ENCODE assay signal across 8 mouse cellular contexts in the genomic region with DNA sequence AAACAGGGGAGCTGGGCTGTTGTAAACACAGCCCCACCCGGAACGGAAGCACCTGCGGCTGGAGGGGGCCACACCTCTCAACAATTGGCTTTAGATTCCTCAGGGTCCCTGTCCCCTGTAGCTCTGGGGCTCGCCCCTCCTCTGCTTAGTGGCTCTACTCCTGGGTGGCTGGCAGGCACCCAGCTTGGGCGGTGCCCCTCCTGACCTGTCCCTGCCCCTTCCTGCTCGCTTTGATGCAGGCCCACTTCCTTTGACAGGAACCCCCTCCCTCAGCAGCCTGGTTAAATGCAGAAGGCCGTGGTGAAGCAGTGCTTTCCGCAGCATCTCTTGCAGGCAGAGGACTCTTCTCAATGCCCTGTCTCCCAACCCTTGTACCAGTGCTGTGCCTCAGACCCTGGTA. TPM values are rescaled to one million over a fixed set of nuclear protein-coding genes. Genes with fewer than 3 reads are reported as not detected.
A peak's percentile ranks its signal among the peaks of the same experiment; 100 is the strongest.
DNase-seq lines count a peak whose midpoint lies in the region; ATAC-seq and TF ChIP-seq lines count a peak whose summit lies in the region.

No protein-coding gene starts in this region.

- peaks cover 36% of the 10 kb centered on the region for H3K4me1 ChIP-seq in lung, embryonic 16.5 days (replicated peaks; ENCODE audit: control insufficient read depth, insufficient read depth, low read length)
- 0 out of 2 replicates have a peak, but pooled peaks cover 3% of the 10 kb centered on the region for H3K4me1 ChIP-seq in stomach, postnatal 0 days (replicated peaks; ENCODE audit: control insufficient read depth, insufficient read depth)

- no peaks in the 10 kb centered on the region for H3K27me3 ChIP-seq in lung, embryonic 16.5 days (ENCODE audit: control insufficient read depth, insufficient read depth, low read depth, low read length)
- no peaks in the 10 kb centered on the region for H3K27me3 ChIP-seq in stomach, postnatal 0 days (ENCODE audit: control insufficient read depth, insufficient read depth, low read length)

- no peaks in the 10 kb centered on the region for H3K9me3 ChIP-seq in lung, embryonic 16.5 days (ENCODE audit: control insufficient read depth, low read length)
- no peaks in the 10 kb centered on the region for H3K9me3 ChIP-seq in stomach, postnatal 0 days (ENCODE audit: control insufficient read depth, low read length)

- intact Hi-C loops in left cerebral cortex, adult 2 months (cut with DNase I) = loop anchor here (10.0 kb wide), 1 partner anchor 267 kb away; the partner anchor contains the start of gene Pnkp
- intact Hi-C loops in left cerebral cortex, postnatal 36 days (cut with DNase I) = loop anchor here (5.0 kb wide), 1 partner anchor 39 kb away; no protein-coding TSS in a partner anchor

- ATAC-seq in common myeloid progenitor, adult 5-6 weeks (replicated peaks; ENCODE audit: low read depth, poor library complexity, severe bottlenecking) = peak; percentile 33
- peak; percentile 64 for ATAC-seq in inflammation-experienced regulatory T-cells, adult 6 months
- no peak for ATAC-seq in lung, embryonic 16.5 days (ENCODE audit: low read depth)
- no peak for ATAC-seq in stomach, postnatal 0 days (ENCODE audit: low FRiP score, low TSS enrichment)

- peak overlapping the region; percentile 55; the same call in 1 of the 2 replicates for H3K27ac ChIP-seq in left cerebral cortex, adult 2 months
- peak overlapping the region; percentile 70 for H3K27ac ChIP-seq in lung, embryonic 16.5 days (ENCODE audit: low read length)
- peak overlapping the region; percentile 56 for H3K27ac ChIP-seq in stomach, postnatal 0 days (replicated peaks)

- H3K4me2 ChIP-seq in lung, embryonic 16.5 days (ENCODE audit: low read depth, low read length) = peak overlapping the region; percentile 30
- no peak overlapping the region for H3K4me2 ChIP-seq in stomach, postnatal 0 days (replicated peaks; ENCODE audit: low read depth)

- H3K4me3 ChIP-seq in left cerebral cortex, adult 2 months = peak overlapping the region; percentile 17; the same call in 1 of the 2 replicates
- peak overlapping the region; percentile 14; the same call in 1 of the 2 replicates for H3K4me3 ChIP-seq in lung, embryonic 16.5 days (ENCODE audit: low read length)
- no peak overlapping the region for H3K4me3 ChIP-seq in stomach, postnatal 0 days (ENCODE audit: low read depth, low read length)

- TF ChIP-seq CTCF in left cerebral cortex, adult 2 months (IDR thresholded peaks at IDR 0.05) = no peak
- TF ChIP-seq CTCF in stomach, postnatal 0 days (IDR thresholded peaks at IDR 0.05; ENCODE audit: low read depth) = no peak

- DNase-seq in left cerebral cortex, adult 2 months (ENCODE audit: extremely low spot score in 1 of 2, low spot score in 2 of 2) = no peak
- no peak for DNase-seq in left cerebral cortex, adult 9 months (ENCODE audit: low spot score in 2 of 2)
- DNase-seq in stomach, postnatal 0 days (ENCODE audit: low spot score) = no peak
- no peak for DNase-seq in retina, embryonic 14.5 days (ENCODE audit: low spot score)
- DNase-seq in left cerebral cortex, postnatal 36 days (ENCODE audit: low spot score in 2 of 2) = no peak

- no peak for TF ChIP-seq EP300 in stomach, postnatal 0 days (optimal IDR thresholded peaks at IDR 0.05)

- 40% methylated on average over 8 of the region's 8 CpGs for WGBS in lung, embryonic 16.5 days
- 45% methylated on average over 8 of the region's 8 CpGs for WGBS in stomach, postnatal 0 days

- peaks cover 56% of the 10 kb centered on the region for H3K36me3 ChIP-seq in lung, embryonic 16.5 days (ENCODE audit: control insufficient read depth, insufficient read depth, low read length)
- H3K36me3 ChIP-seq in stomach, postnatal 0 days (ENCODE audit: control insufficient read depth, insufficient read depth, low read length) = peaks cover 22% of the 10 kb centered on the region

- peak overlapping the region; percentile 1; the same call in 1 of the 2 replicates for H3K9ac ChIP-seq in lung, embryonic 16.5 days (ENCODE audit: low read length)
- H3K9ac ChIP-seq in stomach, postnatal 0 days (ENCODE audit: low read length) = no peak overlapping the region; the same call in 1 of the 2 replicates

RNA-seq across cellular contexts. Expression of gene Rps11, which starts 2.8 kb away (rescaled TPM):
- 100 to 1,000 TPM; 421 to 444 TPM for total RNA-seq in left cerebral cortex, adult 2 months (2021)
- 1,473 and 1,910 TPM in 2 replicates for total RNA-seq in common myeloid progenitor, adult 5-6 weeks (2017)
- 1,000 to 10,000 TPM; 3,557 to 4,924 (median 4,468) TPM for polyA plus RNA-seq in inflammation-experienced regulatory T-cells, adult 6 months (2017; shearing (Covaris generic))
- polyA plus RNA-seq in lung, embryonic 16.5 days (2015; fragmentation: Nextera tagmentation; extraction: Ambion mirVana) = 1,430 and 1,443 TPM in 2 replicates
- polyA plus RNA-seq in stomach, postnatal 0 days (2015; fragmentation: Nextera tagmentation; extraction: Ambion mirVana) = 1,142 and 1,191 TPM in 2 replicates
- 100 to 1,000 TPM; 405 to 466 TPM for total RNA-seq in left cerebral cortex, postnatal 36 days (2021)

RNA-seq across cellular contexts. Expression of gene Rpl13a, which starts 7.2 kb away (rescaled TPM):
- 100 to 1,000 TPM; 695 to 716 TPM for total RNA-seq in left cerebral cortex, adult 2 months (2021)
- total RNA-seq in common myeloid progenitor, adult 5-6 weeks (2017) = 3,242 and 3,932 TPM in 2 replicates
- polyA plus RNA-seq in inflammation-experienced regulatory T-cells, adult 6 months (2017; shearing (Covaris generic)) = 1,000 to 10,000 TPM; 6,216 to 8,178 (median 7,568) TPM
- 1,289 and 1,305 TPM in 2 replicates for polyA plus RNA-seq in lung, embryonic 16.5 days (2015; fragmentation: Nextera tagmentation; extraction: Ambion mirVana)
- polyA plus RNA-seq in stomach, postnatal 0 days (2015; fragmentation: Nextera tagmentation; extraction: Ambion mirVana) = 1,442 and 1,485 TPM in 2 replicates
- 100 to 1,000 TPM; 614 to 796 TPM for total RNA-seq in left cerebral cortex, postnatal 36 days (2021)

RNA-seq across cellular contexts. Expression of gene Gm45713, which starts 14.6 kb away (rescaled TPM):
- not detected for total RNA-seq in left cerebral cortex, adult 2 months (2021)
- total RNA-seq in common myeloid progenitor, adult 5-6 weeks (2017) = not detected in 2 replicates
- 1 to 10 TPM; 1.4 to 2.4 (median 1.6) TPM for polyA plus RNA-seq in inflammation-experienced regulatory T-cells, adult 6 months (2017; shearing (Covaris generic))
- polyA plus RNA-seq in lung, embryonic 16.5 days (2015; fragmentation: Nextera tagmentation; extraction: Ambion mirVana) = 0.31 and 0.60 TPM in 2 replicates
- 0.17 and 1.1 TPM in 2 replicates for polyA plus RNA-seq in stomach, postnatal 0 days (2015; fragmentation: Nextera tagmentation; extraction: Ambion mirVana)
- total RNA-seq in left cerebral cortex, postnatal 36 days (2021) = not detected

RNA-seq across cellular contexts. Expression of gene Flt3l, which starts 14.8 kb away (rescaled TPM):
- total RNA-seq in left cerebral cortex, adult 2 months (2021) = 1 to 10 TPM; 6.7 to 8.8 TPM
- total RNA-seq in common myeloid progenitor, adult 5-6 weeks (2017) = 5.8 and 13.0 TPM in 2 replicates
- 100 to 1,000 TPM in 1 of 3 experiments, 10 to 100 TPM in 2; 70.2 to 108 (median 97.6) TPM for polyA plus RNA-seq in inflammation-experienced regulatory T-cells, adult 6 months (2017; shearing (Covaris generic))
- polyA plus RNA-seq in lung, embryonic 16.5 days (2015; fragmentation: Nextera tagmentation; extraction: Ambion mirVana) = 2.4 and 3.0 TPM in 2 replicates
- 2.2 and 2.3 TPM in 2 replicates for polyA plus RNA-seq in stomach, postnatal 0 days (2015; fragmentation: Nextera tagmentation; extraction: Ambion mirVana)
- total RNA-seq in left cerebral cortex, postnatal 36 days (2021) = 1 to 10 TPM; 3.7 to 6.1 TPM

RNA-seq across cellular contexts. Expression of gene Fcgrt, which starts 17.8 kb away (rescaled TPM):
- 10 to 100 TPM; 16.7 to 23.4 TPM for total RNA-seq in left cerebral cortex, adult 2 months (2021)
- 4.0 and 4.7 TPM in 2 replicates for total RNA-seq in common myeloid progenitor, adult 5-6 weeks (2017)
- polyA plus RNA-seq in inflammation-experienced regulatory T-cells, adult 6 months (2017; shearing (Covaris generic)) = 1 to 10 TPM in 2 of 3 experiments, under 1 TPM in 1; 0.81 to 3.0 (median 1.8) TPM
- 93.7 and 97.1 TPM in 2 replicates for polyA plus RNA-seq in lung, embryonic 16.5 days (2015; fragmentation: Nextera tagmentation; extraction: Ambion mirVana)
- polyA plus RNA-seq in stomach, postnatal 0 days (2015; fragmentation: Nextera tagmentation; extraction: Ambion mirVana) = 76.1 and 76.9 TPM in 2 replicates
- 10 to 100 TPM; 22.3 to 22.7 TPM for total RNA-seq in left cerebral cortex, postnatal 36 days (2021)

Comparison
In these comparisons a context has a peak if more than half of its experiments do, and no peak if none do; other contexts are left out.
1. ATAC-seq: peak in common myeloid progenitor, adult 5-6 weeks (single experiment) and inflammation-experienced regulatory T-cells, adult 6 months (single experiment); none in lung, embryonic 16.5 days (single experiment) and stomach, postnatal 0 days (single experiment).
2. Peak in every context shown above with its lines, with median percentiles within 50 percentile points of each other: H3K27ac ChIP-seq.